Mouse (Mus musculus) 3T3-L1 (cell line): Measurements from ENCODE around the gene Prr13.
A peak's percentile ranks its signal among the peaks of the same experiment; 100 is the strongest.

Experiments used
- DNase-seq: peaks from one replicate; pipeline ENCODE4 v3.0.0-alpha.2; 2015; ENCODE audit warnings: low read depth, low spot score

Prr13 gene

DNA sequence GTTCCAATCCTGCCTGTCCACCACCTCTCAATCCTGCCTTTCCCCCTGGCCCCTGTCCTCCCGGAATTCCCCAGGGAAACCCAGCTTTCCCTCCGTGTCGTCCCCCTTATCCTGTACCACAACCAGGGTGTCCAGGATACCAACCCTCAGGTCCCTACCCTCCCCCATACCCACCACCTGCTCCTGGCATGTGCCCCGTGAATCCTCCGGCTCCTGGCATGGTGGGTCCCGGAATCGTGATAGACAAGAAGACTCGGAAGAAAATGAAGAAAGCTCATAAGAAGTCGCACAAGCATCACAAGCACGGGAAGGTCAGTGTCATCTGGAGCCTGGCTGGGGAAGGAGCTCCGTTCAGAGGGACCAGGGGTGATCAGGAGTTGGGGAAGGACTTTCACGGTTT, 1.6 kb downstream of the Prr13 start:
- DNase-seq: no peak

DNA sequence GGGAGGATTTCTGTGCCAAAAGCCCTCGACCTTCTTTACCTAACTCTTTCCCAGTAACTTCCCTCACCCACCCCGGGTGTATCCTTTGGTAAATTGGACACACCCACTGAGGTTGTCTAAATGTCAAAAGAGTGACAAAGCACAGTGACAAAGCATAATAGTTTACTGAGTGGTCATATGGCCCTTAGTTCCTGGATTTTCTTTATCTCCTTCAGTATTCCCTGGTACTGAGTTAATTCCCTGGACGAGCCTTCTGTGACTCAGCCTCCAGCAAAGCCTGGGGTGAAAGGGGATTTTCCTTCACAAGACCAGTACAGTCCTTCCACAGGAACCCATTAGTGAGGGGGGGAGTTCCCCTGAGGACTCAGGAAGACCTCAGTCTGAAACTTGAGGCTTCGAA, 2.1 kb downstream of the Prr13 start:
- peak; percentile 91 for DNase-seq

DNA sequence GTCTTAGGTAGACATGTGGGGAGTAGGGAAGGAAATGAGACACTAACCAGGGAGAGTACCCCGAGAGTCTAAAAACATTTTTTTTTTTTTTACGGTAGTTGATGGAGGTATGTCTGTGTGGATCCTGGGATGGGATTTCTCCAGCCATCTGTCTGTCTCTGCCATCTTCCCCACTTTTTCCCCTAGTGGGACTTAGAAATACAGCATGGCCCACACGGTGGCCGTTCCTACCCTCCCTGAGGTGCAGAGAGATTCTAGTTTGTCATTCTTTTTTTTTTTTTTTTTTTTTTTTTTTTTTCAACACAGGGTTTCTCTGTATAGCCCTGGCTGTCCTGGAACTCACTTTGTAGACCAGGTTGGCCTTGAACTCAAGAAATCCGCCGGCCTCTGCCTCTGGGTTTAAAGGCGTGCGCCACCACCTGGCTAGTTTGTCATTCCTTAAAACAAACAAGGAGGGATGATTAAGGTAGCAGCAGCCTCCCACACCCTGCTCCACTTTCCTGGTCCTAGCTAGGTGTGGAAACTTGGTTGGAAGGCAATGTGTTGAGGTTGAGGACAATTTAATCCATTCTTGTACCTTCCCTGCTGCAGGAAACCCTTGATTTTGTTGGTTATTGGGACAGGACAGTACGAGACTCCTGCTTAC, 2.7 kb downstream of the Prr13 start:
- peak; percentile 44 for DNase-seq

DNA sequence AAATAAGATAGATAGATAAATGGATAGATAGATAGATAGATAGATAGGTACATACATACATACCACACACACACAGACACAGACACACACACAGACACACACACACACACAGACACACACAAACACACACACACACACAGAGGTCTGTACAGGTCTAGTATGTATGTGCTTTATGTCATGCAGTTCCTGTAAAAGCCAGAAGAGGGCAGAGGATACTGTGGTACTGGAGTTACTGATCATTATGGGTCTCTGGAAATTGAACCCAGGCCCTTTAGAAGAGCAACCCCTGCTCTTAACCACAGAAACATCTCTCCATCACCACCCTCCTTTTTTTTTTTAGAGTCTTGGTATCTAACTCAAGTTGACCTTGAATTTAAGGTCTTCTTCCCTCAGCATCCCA, 4.8 kb downstream of the Prr13 start:
- DNase-seq: peak; percentile 70

DNA sequence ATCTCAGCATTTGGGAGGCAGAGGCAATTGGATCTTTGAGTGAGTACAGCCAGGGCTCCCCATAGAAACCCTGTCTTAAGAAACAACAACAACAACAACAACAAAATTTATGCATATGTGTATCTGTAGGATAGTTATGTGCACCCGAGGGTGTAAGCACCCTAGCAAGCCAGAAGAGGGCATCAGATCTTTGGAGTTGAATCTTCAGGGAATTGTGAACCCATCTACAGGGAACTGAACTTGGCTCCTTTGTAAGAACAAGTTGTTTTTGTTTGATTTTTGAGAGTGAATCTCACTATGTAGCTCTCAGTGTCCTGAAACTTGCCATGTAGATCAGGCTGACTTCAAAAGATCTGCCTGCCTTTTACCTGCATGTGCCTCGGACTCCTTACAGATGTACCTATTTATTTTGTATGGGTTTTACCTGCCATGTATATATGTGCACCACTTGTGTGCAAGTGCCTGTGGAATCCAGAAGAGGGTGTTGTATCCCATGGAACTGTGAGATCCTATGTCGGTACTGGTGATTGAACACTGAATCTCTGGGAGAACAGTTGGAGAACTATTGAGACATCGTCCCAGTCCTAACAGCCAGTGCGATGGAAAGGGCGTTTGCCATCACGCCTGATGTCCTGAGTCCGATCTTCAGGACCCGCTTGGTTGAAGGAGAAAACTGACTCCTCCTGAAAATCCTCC, 10.0 kb downstream of the Prr13 start:
- DNase-seq: no peak

DNA sequence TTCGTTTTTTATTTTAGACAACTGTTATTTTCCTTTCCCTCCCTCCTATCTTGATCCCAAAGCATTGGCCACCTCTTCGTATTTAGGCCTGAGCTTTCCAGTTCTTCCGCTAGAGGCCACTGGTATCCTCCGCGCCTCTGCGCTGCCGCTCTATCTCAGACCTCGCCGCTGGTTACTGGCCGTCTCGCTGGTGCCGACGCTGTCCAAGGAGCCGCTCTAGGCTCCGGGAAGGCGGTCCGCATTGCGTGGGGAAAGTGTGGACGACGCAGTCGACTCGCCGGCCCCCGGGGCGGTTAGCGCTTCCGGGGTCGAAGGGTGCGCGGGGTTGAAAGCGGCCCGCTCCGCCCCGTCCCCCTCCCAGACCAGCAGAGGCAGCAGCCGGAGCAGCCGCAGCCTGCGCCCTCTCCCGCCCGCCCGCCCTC, 11.4 kb downstream of the Prr13 start, which contains the start of gene Pcbp2:
Gene Pcbp2, plus strand, starts transcription at position 357 of the 422 bp plus-strand sequence.
- peak; percentile 99 for DNase-seq

DNA sequence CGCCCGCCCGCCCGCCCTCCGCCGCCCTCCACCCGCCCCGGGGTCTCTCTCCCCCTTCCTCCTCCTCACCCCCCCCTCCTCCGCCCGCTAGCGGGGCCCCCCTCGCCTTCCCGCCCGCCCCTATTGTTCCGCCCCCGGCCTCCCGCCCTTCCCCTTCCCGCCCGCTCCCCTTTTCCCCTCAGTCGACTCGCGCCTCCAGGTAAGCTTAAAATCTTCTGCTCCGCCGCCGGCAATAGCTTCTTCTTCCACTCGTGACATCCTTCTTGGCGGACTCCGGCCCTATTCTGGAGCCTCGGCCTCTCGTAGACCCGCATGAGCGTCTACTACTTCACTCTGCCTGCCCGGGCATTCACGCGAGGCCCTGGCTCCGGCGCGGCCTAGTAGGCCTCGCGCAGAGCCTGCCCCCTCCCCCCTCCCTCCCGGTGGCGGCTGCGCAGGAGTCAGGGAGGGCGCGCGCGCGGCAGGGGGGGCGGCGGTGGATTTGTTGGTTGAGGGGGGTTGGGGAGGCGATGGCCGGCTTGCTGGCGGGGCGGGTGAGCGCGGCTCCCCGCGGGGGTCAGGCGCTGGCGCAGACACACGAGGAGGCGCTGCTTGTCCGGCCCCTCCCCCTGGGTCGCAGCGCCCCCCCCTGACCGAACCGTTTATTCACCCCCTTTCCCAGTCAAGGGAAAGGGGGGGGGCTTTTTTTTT, 11.9 kb downstream of the Prr13 start:
- DNase-seq: peak; percentile 74

DNA sequence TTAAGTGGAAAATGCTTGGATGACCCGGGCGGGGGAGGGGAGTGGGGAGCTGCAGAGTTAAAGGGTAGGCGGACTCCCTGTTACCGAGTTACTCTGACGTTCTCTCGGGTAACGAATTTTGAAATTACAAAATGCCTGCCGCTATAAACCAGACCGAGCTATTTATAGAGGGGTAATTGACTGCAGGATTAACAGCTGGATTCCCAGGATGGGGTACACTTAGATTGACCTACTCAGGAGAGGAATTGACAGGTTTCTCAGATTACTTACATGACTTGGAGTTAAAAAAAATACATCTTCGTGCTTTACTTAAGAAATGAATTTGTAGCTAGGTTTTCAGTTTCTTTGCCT, 12.4 kb downstream of the Prr13 start:
- no peak for DNase-seq

DNA sequence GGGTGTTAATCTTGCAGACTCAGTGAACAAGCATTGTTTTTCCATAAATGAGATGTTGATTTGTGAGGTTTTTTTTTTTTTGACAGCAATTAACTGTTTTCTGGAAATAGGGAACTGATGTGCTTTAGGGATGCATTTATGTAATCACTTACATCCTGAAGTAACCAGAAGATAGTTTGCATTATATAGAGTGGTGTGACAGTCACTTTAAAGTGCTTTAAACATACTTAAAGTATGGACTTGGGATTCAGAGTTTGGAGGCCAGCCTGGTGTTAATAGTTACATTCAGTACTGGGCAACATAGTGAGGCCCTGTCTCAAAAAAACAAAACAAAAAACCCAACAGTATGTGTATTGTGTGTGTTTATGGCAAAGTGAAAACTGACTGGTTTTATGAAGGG, 12.9 kb downstream of the Prr13 start:
- DNase-seq: no peak

DNA sequence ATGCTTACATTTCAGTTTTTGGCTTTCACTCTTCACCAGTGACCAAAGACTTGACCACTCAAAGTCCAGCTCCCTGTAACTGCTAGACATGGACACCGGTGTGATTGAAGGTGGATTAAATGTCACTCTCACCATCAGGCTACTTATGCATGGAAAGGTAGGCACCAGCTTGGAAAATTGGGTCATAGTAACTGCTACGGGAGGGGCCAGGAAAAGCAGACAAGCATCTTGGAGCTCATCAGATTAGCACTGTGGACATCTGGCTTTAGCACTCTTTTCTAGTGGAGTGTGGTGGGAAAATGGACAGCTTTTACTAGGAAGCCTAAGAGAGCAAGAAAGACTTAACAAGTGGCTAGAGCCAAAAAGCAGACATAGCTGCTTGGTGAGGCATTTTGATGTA, 14.4 kb downstream of the Prr13 start:
- no peak for DNase-seq

DNA sequence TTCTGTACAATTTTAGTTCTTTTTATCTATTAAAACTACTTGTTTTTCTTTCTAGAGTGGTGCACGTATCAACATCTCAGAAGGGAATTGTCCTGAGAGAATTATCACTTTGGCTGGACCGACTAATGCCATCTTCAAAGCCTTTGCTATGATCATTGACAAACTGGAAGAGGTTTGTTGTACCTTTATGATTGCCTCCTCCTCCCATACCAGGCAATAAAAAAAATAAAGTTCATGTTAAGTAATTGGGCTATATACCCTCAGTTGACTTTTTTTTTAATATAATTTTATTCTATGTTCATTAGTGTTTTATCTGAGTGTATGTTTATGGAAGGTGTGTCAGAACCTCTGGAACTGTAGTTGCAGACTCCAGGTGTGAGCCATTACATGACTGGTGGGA, 15.7 kb downstream of the Prr13 start:
- DNase-seq: no peak

DNA sequence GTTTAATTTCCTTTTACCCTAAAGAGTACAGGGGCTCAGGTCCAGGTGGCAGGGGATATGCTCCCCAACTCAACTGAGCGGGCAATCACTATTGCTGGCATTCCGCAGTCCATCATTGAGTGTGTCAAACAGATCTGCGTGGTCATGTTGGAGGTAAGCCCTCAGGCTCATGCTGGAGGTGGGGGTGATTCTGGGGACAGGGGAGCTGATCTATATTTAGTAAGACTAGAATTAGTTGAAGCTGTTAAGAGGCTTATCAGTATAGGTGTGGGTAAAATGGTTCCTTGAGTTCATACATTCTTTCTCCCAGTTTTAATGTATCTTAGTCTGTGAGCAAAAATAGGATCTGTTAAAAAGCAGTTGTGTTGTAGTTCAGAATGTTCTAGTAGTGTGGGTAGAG, 24.3 kb downstream of the Prr13 start:
- no peak for DNase-seq

DNA sequence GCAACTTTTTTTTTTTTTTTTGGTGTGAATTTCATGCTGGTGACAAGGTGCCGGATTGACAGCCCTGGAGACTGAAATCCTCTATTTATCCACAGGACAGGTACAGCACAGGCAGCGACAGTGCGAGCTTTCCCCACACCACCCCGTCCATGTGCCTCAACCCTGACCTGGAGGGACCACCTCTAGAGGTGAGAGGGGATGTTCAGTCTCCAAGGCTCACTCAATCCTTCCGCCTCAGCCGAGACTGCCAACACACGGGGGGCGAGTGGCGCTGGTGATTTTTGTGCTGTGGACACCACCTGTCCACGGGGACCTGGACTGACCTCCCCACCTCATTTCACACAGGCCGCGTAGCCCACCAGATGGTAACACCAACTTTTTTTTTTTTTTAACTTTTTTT, 27.0 kb downstream of the Prr13 start:
- DNase-seq: no peak

DNA sequence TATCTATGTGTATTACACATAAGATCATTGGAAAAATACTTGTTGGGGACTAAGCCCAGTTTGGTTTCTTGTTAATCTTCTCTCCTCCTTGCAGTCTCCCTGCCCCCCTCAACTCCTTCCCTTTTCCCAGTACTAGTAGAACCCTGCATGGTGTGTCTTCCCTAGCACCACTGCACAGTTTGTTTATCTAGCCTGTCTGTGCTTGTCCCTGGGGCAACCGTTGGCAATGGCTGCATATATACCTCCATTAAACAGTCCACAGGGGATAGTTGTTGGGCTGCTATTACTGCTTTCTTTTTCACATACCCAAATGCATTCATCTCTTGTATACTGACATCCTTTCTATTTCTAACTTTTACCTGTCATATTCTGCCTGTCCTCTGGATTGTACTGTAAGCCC, 28.8 kb downstream of the Prr13 start:
- no peak for DNase-seq

DNA sequence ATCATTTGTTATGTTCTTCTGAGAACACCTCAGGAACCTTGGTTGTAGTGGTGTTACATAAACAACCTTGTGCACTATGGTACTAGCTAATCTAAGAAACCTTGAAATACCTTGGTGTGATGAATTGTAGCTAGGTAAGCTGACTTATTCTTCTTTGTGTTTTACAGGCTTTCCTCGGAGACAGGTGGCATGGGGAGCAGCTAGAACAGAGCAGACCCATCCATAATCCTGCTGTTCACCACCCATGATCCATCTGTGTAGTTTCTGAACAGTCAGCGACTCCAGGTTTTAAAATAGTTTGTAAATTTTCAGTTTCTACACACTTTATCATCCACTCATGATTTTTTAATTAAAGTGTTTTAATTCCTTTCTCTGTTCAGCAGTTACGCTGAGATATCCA, 39.5 kb downstream of the Prr13 start:
- no peak for DNase-seq

DNA sequence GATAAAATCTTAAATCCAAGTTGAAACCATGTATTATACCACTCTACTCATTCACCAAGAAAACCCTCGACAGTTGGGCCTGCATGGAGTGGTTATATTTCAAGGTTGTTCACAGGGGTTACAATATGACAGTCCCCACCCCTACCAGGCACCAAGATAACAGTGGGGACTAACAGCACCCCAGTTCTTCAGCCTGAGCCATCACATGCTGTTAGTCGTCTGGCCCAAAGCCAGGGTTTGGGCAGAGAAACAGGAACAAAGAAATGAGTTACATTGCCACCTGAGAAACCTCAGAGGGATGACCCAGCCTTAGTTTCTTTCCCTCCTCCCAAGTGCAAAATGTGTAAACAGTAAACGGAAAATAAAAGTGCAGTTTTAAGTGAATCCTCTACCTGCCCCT, 40.5 kb downstream of the Prr13 start:
- no peak for DNase-seq

DNA sequence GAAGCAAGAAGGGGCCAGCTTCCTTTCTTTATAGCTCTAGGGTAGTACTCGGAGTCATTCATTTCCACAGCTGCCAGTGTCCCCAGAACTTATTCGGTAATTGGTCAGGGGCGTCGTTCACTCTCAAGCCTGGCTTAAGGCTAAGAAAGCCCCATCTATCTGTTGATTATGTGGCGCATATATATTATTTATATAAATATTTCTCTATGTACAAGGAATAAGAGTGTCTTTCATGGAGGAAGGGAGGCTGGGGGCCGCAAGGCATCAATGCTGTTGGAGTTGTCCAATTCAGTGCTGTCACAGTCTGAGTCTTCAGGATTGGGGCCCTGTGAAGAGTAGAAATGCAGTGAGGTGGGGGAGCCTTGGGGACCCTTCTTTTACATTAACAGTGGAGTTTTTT, 41.0 kb downstream of the Prr13 start:
- DNase-seq: no peak

DNA sequence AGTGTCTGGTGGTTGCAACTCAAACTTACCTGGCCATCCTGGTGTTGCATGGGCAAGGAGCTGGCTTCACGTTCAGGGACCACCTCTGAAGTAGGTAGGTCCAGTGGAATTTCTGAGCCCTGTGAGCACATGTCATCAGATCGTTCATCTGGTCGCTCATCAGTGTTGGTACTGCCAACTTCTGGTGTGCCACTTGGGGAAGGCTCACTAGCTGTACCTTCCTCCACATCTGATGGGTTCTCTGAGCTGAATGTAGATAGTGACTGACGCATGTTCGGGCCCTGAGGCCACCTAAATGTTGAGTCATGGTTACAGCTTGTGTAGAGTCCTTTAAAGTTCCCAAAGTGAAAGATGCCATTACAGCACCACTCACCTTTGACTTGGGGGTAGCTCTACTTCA, 41.7 kb downstream of the Prr13 start:
- no peak for DNase-seq

DNA sequence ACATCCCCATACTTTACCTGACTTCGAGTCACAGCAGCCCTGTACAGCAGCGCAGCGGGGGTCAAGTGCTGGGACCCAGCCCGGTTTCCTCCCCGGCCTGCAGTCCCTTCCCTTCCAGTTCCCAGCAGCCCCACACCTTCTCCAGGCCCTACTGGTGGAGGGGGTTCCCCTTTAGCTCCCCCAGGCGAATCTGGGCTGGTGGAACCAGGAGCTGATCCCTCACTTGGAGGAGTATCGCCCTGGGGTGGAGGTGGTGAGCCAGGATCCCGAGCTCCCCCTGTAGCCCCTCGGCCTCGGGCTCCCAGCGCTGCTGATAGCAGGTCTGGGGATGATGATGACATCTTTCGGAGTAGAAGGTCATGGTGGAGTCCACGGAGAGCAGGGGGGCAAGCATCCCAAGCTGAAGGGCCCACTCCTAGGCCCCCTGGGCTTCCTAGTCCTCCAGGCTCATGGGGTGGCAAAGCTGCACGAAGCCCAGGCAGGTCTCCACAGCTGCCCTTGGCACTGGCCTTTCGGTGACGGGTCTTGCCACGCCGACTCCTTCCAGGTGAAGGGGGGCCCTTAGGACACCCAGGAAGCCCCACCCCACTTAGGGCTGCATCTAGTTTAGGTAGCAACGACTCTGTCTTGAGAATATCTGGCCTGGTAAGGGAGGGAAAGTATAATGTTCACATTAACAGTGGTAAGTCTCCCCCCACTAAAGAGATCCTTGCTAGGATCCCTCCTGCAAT, 42.4 kb downstream of the Prr13 start:
- no peak for DNase-seq

DNA sequence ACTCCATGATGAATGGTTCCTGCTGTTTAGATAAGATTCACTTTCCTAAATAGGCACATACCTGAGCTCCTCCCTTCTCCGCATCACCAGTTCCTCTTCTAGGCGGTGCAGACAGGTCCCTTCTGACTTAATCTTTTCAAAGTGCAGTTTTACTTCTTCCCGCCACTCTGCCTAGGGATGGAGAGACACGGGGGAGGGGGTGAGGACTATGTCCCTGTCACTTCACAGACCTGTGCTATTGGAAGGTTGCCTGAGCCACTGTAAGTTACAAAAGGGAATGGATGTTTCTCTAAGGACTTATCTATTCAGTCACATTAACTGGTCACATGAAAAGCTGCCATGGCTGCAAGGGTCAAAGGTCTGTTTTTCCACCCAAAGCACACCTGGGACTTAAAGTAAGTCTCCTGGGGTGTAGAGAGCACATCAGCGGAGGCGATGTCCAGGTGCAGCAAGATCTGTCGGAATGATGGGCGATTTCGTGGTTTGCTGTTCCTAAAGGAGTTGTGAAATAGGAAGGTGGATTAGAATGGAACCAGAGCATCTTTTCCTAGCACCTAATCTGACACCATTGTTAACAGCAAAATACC, 43.5 kb downstream of the Prr13 start:
- DNase-seq: no peak

DNA sequence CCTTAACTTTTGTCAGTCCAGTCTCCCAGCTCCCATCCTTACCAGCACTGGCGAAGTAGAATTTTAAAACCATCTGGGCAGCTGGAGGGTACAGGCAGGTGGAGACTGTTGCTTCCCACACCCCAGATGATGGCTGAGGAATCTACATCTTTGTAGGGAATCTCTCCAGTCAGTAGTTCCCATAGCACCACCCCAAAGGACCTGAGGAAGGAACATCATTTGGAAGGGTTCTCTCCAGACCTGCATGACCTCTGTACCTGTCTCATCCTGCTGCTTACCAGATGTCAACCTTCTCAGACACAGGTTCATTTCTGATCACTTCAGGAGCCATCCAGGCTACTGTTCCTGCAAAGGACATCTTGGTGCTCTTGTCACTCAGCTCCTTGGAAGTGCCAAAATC, 44.6 kb downstream of the Prr13 start, which contains the start of gene Gm10337:
Gene Gm10337, plus strand, starts transcription at position 276 of the 400 bp plus-strand sequence.
- DNase-seq: no peak
